Mouse (Mus musculus) stomach, postnatal 0 days (tissue): Measurements from ENCODE around the gene Ripply3.

ENCODE experiments used
- CTCF ChIP-seq: IDR thresholded peaks from 2 replicates; pipeline ENCODE4 v1.5.1; 2016; ENCODE audit warnings: antibody characterized with exemption, low read depth, mild to moderate bottlenecking, moderate library complexity
- EP300 ChIP-seq: optimal IDR thresholded peaks from 2 replicates; pipeline ENCODE3; 2016; ENCODE audit warnings: antibody characterized with exemption

DNA sequence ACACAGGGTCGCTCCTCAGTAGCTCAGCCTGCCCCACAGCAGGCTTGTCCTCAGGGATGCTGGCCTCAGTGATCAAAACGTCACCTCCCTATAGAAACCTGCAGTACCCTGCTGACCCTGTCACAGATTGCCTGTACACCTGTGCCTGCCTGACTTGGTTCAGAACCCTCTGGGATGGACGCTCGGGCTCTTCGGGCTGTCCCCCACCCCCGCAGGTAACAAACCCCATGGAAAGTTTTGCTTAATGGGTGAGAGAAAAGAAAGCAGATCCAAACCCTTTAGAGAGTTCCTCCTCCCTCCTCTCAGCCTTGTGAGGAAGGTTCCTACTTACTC lies 25.1 kb upstream of the Ripply3 start:
- no peak for TF ChIP-seq CTCF
- no peak for TF ChIP-seq EP300
